Mouse (Mus musculus) adrenal gland (tissue): ENCODE measurements around the gene Gm12569.

Experiments used
- intact Hi-C: fragments of 180-260 bp; cut with DNase I; formaldehyde crosslinking; loops from one replicate; pipeline ENCODE4 v1.15.1; 2025
- long read RNA-seq, 2 experiments: library from polyadenylated mRNA; unstranded; transcript quantifications; one replicate each; pipeline ENCODE4 v2.0.0; 2020; ENCODE audit warnings: borderline replicate concordance in 1 of 2; ENCODE audit not compliant: insufficient replicate concordance in 1 of 2

Gene Gm12569
- long read RNA-seq, experiment 1 = 0 reads
- long read RNA-seq, experiment 2 = 0 reads

- intact Hi-C loops = no loop called here
Observed at GRCm38 (mm10) chr11:51220308-51220707, at the start of gene Gm12569. TSS of gene Gm12569 (plus strand) at chr11:51220473.

GRCm38 (mm10) chr11:51202726-51203125 is 17.5 kb upstream of the Gm12569 start:
- intact Hi-C loops = no loop called here

GRCm38 (mm10) chr11:51207758-51208157 is 12.5 kb upstream of the Gm12569 start:
- intact Hi-C loops = no loop called here

GRCm38 (mm10) chr11:51211426-51211825 is 8.8 kb upstream of the Gm12569 start:
- intact Hi-C loops = no loop called here

GRCm38 (mm10) chr11:51214021-51214420 is 6.3 kb upstream of the Gm12569 start:
- intact Hi-C loops = no loop called here

- intact Hi-C loops = no loop called here
Observed at GRCm38 (mm10) chr11:51219396-51219980, 785 bp upstream of the Gm12569 start.

GRCm38 (mm10) chr11:51227104-51227503 is 6.8 kb downstream of the Gm12569 start:
- intact Hi-C loops = no loop called here

GRCm38 (mm10) chr11:51234626-51235025 is 14.4 kb downstream of the Gm12569 start:
- intact Hi-C loops = no loop called here

- intact Hi-C loops = no loop called here
Observed at GRCm38 (mm10) chr11:51242897-51243296, 22.6 kb downstream of the Gm12569 start.

GRCm38 (mm10) chr11:51257006-51257405 is 36.7 kb downstream of the Gm12569 start:
- intact Hi-C loops = no loop called here

- intact Hi-C loops = no loop called here
Observed at GRCm38 (mm10) chr11:51261680-51262219, 41.5 kb downstream of the Gm12569 start, which contains the start of gene Clk4. TSS of gene Clk4 (plus strand) at chr11:51261730.

GRCm38 (mm10) chr11:51262342-51263285 is 42.3 kb downstream of the Gm12569 start, which contains the start of gene BC049762:
TSS of gene BC049762 (minus strand) at chr11:51263046.
- intact Hi-C loops = no loop called here

GRCm38 (mm10) chr11:51263286-51263831 is 43.1 kb downstream of the Gm12569 start:
- intact Hi-C loops = no loop called here

GRCm38 (mm10) chr11:51264352-51264751 is 44.1 kb downstream of the Gm12569 start:
- intact Hi-C loops = no loop called here

- intact Hi-C loops = no loop called here
Observed at GRCm38 (mm10) chr11:51265326-51265725, 45.1 kb downstream of the Gm12569 start.

- intact Hi-C loops = no loop called here
Observed at GRCm38 (mm10) chr11:51274418-51274817, 54.1 kb downstream of the Gm12569 start.
